Mouse (Mus musculus): ENCODE results near the gene Slc5a2. TPM values are rescaled to one million over a fixed set of nuclear protein-coding genes. Genes with fewer than 3 reads are reported as not detected.

Gene Slc5a2
- total and polyA plus RNA-seq, 2 experiments from 2014 or later = 0.38 TPM; not detected in 1

DNA sequence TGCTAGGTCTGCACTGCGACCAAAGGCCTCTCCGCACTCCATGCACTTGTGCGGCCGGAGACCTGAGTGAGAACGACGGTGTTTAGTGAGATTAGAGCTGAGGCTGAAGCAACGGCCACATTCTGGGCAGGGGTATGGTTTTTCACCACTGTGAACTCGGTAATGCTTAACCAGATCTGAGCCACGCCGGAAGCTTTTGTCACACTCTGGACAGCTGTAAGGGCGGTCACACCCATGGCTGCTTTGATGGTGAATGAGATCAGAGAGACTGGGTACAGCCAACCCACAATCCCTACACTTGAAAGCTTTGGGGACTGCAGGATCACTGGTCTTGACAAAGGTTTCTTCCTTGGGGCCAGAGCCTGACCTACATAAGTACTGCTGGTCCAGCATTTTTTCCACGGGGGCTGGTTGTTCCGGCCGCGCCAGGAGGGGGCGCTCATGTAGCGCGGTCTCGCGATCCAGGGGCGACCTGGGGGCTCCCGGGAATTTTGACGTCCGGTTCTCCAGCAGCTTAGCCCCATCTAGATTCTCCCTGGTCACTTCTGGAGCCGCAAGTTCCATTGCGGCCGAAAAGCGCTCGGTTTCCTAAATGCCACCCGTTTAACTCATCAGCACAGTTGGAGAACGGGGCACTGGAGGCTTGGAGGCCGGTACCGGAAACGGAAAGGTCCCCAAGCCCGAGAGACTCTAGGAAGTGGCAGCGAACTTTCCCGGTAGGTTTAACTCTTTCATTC lies 28.4 kb upstream of the Slc5a2 start, which contains the start of gene Armc5:
Gene Armc5 (plus strand): TSS at position 487 of the 737 bp plus-strand sequence.
- Histone ChIP-seq H3K27ac (peak within 1 kb of the TSS; percentile 97), H3K9me3 (ENCODE audit: low read length) (no peaks in the 10 kb centered on the region), H3K36me3 (ENCODE audit: insufficient read depth, low read length) (peaks cover 15% of the 10 kb centered on the region), H3K27me3 (ENCODE audit: insufficient read depth, low read length) (no peaks in the 10 kb centered on the region), H3K4me1 (ENCODE audit: insufficient read depth, low read length) (no peaks in the 10 kb centered on the region), H3K4me2 (ENCODE audit: low read depth, low read length) (peak within 1 kb of the TSS; percentile 93), H3K9ac (replicated peaks; ENCODE audit: low read length) (peak within 1 kb of the TSS; percentile 61), H3K4me3 (ENCODE audit: low read length) (peak within 1 kb of the TSS; percentile 54)
- peak; percentile 78 for TF ChIP-seq CTCF (IDR thresholded peaks at IDR 0.05; ENCODE audit: low read depth)
- DNase-seq (ENCODE audit: low spot score) = peak; percentile 85
- 27% methylated on average over 37 of the region's 37 CpGs for WGBS
- ATAC-seq = peak; percentile 19

DNA sequence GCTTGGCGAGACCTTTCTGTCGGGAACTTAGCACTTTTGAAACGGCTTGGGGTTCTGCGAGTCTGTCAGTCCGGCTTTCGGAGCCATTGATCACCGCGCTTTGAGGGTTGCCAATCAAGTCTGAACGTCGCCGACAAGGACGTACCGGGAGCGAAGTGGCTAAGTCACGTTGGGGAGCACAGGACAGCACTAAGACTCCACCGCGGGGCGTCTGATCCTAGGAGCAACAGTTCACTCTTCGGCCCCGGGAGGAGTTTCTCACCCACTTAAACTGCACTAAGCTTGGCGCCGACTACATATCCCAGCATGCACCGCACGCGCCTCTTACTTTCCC lies 27.9 kb upstream of the Slc5a2 start:
- no peaks in the 10 kb centered on the region for H3K4me1 ChIP-seq (ENCODE audit: insufficient read depth, low read length)
- WGBS = under 1% methylated on average over 25 of the region's 25 CpGs
- no peaks in the 10 kb centered on the region for H3K9me3 ChIP-seq (ENCODE audit: low read length)
- H3K27ac ChIP-seq = peak overlapping the region; percentile 97
- peak overlapping the region; percentile 54 for H3K4me3 ChIP-seq (ENCODE audit: low read length)
- H3K9ac ChIP-seq (replicated peaks; ENCODE audit: low read length) = peak overlapping the region; percentile 61
- H3K27me3 ChIP-seq (ENCODE audit: insufficient read depth, low read length) = no peaks in the 10 kb centered on the region
- peaks cover 21% of the 10 kb centered on the region for H3K36me3 ChIP-seq (ENCODE audit: insufficient read depth, low read length)
- no peak; the same call in 1 of the 2 replicates for TF ChIP-seq CTCF (IDR thresholded peaks at IDR 0.05; ENCODE audit: low read depth)
- H3K4me2 ChIP-seq (ENCODE audit: low read depth, low read length) = peak overlapping the region; percentile 93
- DNase-seq (ENCODE audit: low spot score) = no peak
- no peak for ATAC-seq

DNA sequence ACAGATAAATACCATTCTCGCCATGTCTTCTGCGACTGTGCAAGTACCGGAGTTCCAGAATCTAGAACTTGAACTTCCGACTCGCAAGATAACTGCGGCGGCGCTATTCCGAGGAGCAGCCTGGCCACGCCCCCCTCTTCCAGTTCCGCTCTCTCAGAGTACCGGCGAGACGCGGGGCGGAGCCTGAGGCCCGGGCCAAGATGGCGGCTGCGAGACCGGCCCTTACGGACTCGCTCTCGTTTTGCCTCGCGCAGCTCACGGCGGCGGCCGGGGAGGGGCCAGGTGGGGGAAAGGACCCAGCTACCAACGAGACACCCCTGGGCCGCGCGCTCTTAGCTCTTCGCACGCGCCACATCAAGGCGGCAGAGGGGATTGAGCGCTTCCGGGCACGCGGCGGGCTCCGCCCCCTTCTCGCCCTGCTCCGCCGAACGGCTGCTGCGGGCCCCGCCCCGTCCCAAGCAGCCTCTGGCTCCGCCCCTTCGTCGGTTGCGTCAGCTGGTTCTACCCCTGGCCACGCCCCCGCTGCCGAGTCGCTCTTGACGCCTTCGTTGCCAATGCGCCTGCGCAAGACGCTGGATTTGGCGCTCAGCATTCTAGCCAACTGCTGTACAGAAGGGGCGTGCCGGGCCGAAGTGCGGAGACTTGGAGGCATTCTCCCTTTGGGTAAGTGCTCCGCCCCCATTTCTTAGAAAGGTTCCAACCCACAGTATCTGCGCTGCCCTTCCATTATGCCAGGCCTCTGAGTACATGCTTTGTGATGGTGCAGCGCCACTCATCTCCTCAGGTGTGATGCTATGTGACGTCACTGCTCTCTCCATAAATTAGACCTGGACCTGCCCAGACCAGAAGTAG lies 27.3 kb upstream of the Slc5a2 start, which contains the start of gene 9130023H24Rik:
Gene 9130023H24Rik (minus strand): TSS at position 105 of the 852 bp plus-strand sequence.
- H3K27me3 ChIP-seq (ENCODE audit: insufficient read depth, low read length) = no peaks in the 10 kb centered on the region
- peak; percentile 94 for ATAC-seq
- H3K27ac ChIP-seq = peak within 1 kb of the TSS; percentile 97
- TF ChIP-seq CTCF (IDR thresholded peaks at IDR 0.05; ENCODE audit: low read depth) = peak; percentile 55
- peaks cover 26% of the 10 kb centered on the region for H3K36me3 ChIP-seq (ENCODE audit: insufficient read depth, low read length)
- no peaks in the 10 kb centered on the region for H3K4me1 ChIP-seq (ENCODE audit: insufficient read depth, low read length)
- peak within 1 kb of the TSS; percentile 93 for H3K4me2 ChIP-seq (ENCODE audit: low read depth, low read length)
- peak; percentile 100 for DNase-seq (ENCODE audit: low spot score)
- H3K9ac ChIP-seq (replicated peaks; ENCODE audit: low read length) = peak within 1 kb of the TSS; percentile 61
- H3K4me3 ChIP-seq (ENCODE audit: low read length) = peak within 1 kb of the TSS; percentile 54
- WGBS = under 1% methylated on average over 72 of the region's 72 CpGs
- H3K9me3 ChIP-seq (ENCODE audit: low read length) = no peaks in the 10 kb centered on the region

DNA sequence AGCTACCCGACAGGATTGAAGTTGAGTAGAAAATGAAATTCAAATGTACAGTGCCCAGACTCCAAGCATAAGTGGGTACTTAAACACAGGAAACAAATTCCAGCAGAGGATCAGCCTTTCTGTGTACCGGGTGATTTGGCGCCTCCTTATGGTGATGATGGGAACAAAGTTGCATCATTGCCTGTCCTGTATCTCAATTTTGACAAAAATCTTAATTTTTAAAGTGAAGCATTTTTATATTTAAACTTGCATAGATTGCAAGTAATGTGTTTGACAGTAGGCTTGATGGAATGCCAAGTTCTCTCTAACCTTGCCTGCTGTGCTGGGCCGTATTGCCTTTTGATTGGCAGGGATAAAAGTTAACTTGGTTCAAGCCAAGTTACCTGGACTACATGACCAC lies 26.5 kb upstream of the Slc5a2 start:
- DNase-seq (ENCODE audit: low spot score) = peak; percentile 54
- Histone ChIP-seq H3K27me3 (ENCODE audit: insufficient read depth, low read length) (no peaks in the 10 kb centered on the region), H3K27ac (peak overlapping the region; percentile 97; the same call in 1 of the 2 replicates), H3K4me2 (ENCODE audit: low read depth, low read length) (peak overlapping the region; percentile 53), H3K36me3 (ENCODE audit: insufficient read depth, low read length) (peaks cover 28% of the 10 kb centered on the region), H3K9me3 (ENCODE audit: low read length) (no peaks in the 10 kb centered on the region), H3K4me1 (ENCODE audit: insufficient read depth, low read length) (no peaks in the 10 kb centered on the region), H3K9ac (replicated peaks; ENCODE audit: low read length) (no peak overlapping the region), H3K4me3 (ENCODE audit: low read length) (peak overlapping the region; percentile 54)
- 21% methylated on average over 4 of the region's 4 CpGs for WGBS
- no peak for ATAC-seq
- peak; percentile 58 for TF ChIP-seq CTCF (IDR thresholded peaks at IDR 0.05; ENCODE audit: low read depth)

- DNase-seq (ENCODE audit: low spot score) = no peak
- Histone ChIP-seq H3K9me3 (ENCODE audit: low read length) (no peaks in the 10 kb centered on the region), H3K27me3 (ENCODE audit: insufficient read depth, low read length) (no peaks in the 10 kb centered on the region), H3K4me1 (ENCODE audit: insufficient read depth, low read length) (no peaks in the 10 kb centered on the region), H3K36me3 (ENCODE audit: insufficient read depth, low read length) (peaks cover 41% of the 10 kb centered on the region), H3K27ac (no peak overlapping the region), H3K4me3 (ENCODE audit: low read length) (no peak overlapping the region), H3K9ac (replicated peaks; ENCODE audit: low read length) (no peak overlapping the region), H3K4me2 (ENCODE audit: low read depth, low read length) (no peak overlapping the region)
- ATAC-seq = no peak
- WGBS = 90% methylated on average over 27 of the region's 27 CpGs
- no peak for TF ChIP-seq CTCF (IDR thresholded peaks at IDR 0.05; ENCODE audit: low read depth)
Observed at GRCm38 (mm10) chr7:128240131-128240784, 25.2 kb upstream of the Slc5a2 start.

- Histone ChIP-seq H3K9me3 (ENCODE audit: low read length) (no peaks in the 10 kb centered on the region), H3K4me1 (ENCODE audit: insufficient read depth, low read length) (peaks cover 5% of the 10 kb centered on the region; the same call in 1 of the 2 replicates), H3K27me3 (ENCODE audit: insufficient read depth, low read length) (no peaks in the 10 kb centered on the region), H3K27ac (no peak overlapping the region), H3K9ac (replicated peaks; ENCODE audit: low read length) (no peak overlapping the region), H3K4me2 (ENCODE audit: low read depth, low read length) (no peak overlapping the region), H3K36me3 (ENCODE audit: insufficient read depth, low read length) (peaks cover 41% of the 10 kb centered on the region), H3K4me3 (ENCODE audit: low read length) (no peak overlapping the region)
- no peak for TF ChIP-seq CTCF (IDR thresholded peaks at IDR 0.05; ENCODE audit: low read depth)
- 97% methylated on average over 16 of the region's 16 CpGs for WGBS
- ATAC-seq (no peak), DNase-seq (ENCODE audit: low spot score) (no peak)
Observed at GRCm38 (mm10) chr7:128242331-128242730, 23.1 kb upstream of the Slc5a2 start.

Measured in hindbrain, postnatal 0 days (tissue).